Mouse (Mus musculus) erythroblast, embryonic 14.5 days (primary cell): ENCODE data around the gene Ccdc47.

Source experiments
- GATA1 ChIP-seq: IDR thresholded peaks from 2 replicates; pipeline ENCODE4 v1.6.1; 2012; ENCODE audit warnings: low read length, inconsistent platforms, mixed read lengths
- TAL1 ChIP-seq: IDR thresholded peaks from 3 replicates; pipeline ENCODE4 v1.6.1; 2012; ENCODE audit warnings: low read length, inconsistent platforms, mixed read lengths

DNA sequence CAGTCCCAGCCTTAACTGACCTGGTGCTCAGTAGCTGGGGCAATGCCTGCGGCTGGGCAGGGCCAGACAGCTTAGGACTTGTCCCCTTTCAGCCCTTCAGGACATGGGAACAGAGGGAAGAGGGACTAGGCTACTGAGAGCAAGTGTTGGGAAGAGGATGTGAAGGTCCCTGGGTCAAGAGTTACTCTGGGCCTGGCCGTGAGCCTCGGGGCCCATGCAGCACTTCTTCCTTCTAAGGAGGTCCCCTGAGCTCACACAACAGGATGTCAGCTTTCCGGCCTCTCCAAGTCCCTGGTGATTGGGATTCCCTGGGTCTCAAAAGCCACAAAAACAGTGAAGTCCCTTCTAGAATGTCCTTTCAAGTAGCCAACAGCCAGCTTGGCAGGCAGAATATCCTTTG, 52.6 kb downstream of the Ccdc47 start:
- no peak for TF ChIP-seq GATA1
- no peak for TF ChIP-seq TAL1
